Mouse (Mus musculus) liver, embryonic 13.5 days (tissue): ENCODE data around the gene Gm9045. TPM values are rescaled to one million over a fixed set of nuclear protein-coding genes. Genes with fewer than 3 reads are reported as not detected.
A peak's percentile ranks its signal among the peaks of the same experiment; 100 is the strongest.
"Not testable (repeated sequence)": the region's sequence is repeated elsewhere in the genome, so short reads cannot be mapped to it uniquely, and the experiment has no call there.

Experiments
- ATAC-seq: fragments of 200-750 bp; cut with Nextera tagmentation; 2 replicates; pipeline ENCODE4 v1.8.0; 2017; ENCODE audit warnings: low read depth, mild to moderate bottlenecking, moderate number of reproducible peaks, moderate library complexity
- DNase-seq: peaks from one replicate; pipeline ENCODE4 v3.0.0; 2022
- H3K27ac ChIP-seq: fragments of 300-500 bp; sonication (generic); 2 replicates; pipeline ENCODE4 v1.5.1; 2015; ENCODE audit warnings: moderate library complexity, mild to moderate bottlenecking, inconsistent platforms
- H3K27me3 ChIP-seq: fragments of 300-500 bp; sonication (generic); 2 replicates; pipeline ENCODE4 v1.6.1; 2015; ENCODE audit warnings: mild to moderate bottlenecking, inconsistent platforms
- H3K36me3 ChIP-seq: fragments of 300-500 bp; sonication (generic); 2 replicates; pipeline ENCODE4 v1.6.1; 2015; ENCODE audit warnings: mild to moderate bottlenecking, inconsistent platforms
- H3K4me1 ChIP-seq: fragments of 300-500 bp; sonication (generic); replicated peaks from 2 replicates; pipeline ENCODE4 v1.6.1; 2015; ENCODE audit warnings: inconsistent platforms
- H3K4me2 ChIP-seq: fragments of 300-500 bp; sonication (generic); 2 replicates; pipeline ENCODE4 v1.6.1; 2015; ENCODE audit warnings: inconsistent platforms, mild to moderate bottlenecking, moderate library complexity
- H3K4me3 ChIP-seq: fragments of 300-500 bp; sonication (generic); replicated peaks from 2 replicates; pipeline ENCODE4 v1.5.1; 2015; ENCODE audit warnings: mild to moderate bottlenecking, inconsistent platforms
- H3K9ac ChIP-seq: fragments of 300-500 bp; sonication (generic); 2 replicates; pipeline ENCODE4 v1.6.1; 2015; ENCODE audit warnings: mild to moderate bottlenecking, inconsistent platforms
- H3K9me3 ChIP-seq: fragments of 300-500 bp; sonication (generic); replicated peaks from 2 replicates; pipeline ENCODE4 v1.6.1; 2016; ENCODE audit warnings: inconsistent platforms
- WGBS: fragments of 180-500 bp; shearing (Covaris S2); methylation state at CpG from one replicate; pipeline ENCODE4 v1.1.7; 2015; ENCODE audit not compliant: insufficient replicate concordance; 5-methylcytosine and 5-hydroxymethylcytosine counted together
- polyA plus RNA-seq: library from polyadenylated mRNA; unstranded; fragments of >200 nt; fragmentation: Nextera tagmentation; extraction: Ambion mirVana; gene quantifications from 2 replicates; pipeline ENCODE4 v1.2.1, GENCODE M21; 2015

Gene Gm9045
- polyA plus RNA-seq = 0.07 TPM in 1 of 2 replicates, not detected in the other

GRCm38 (mm10) chr10:118337731-118338130 lies at the start of gene Gm9045:
Gene Gm9045, minus strand, starts transcription at chr10:118337831.
- not testable (repeated sequence) for H3K4me3 ChIP-seq, H3K9me3 ChIP-seq, H3K9ac ChIP-seq, DNase-seq, H3K27me3 ChIP-seq, H3K4me1 ChIP-seq, H3K27ac ChIP-seq, ATAC-seq, H3K4me2 ChIP-seq, H3K36me3 ChIP-seq
- WGBS = no CpG with 5 or more reads among the region's 14 CpGs

- WGBS = 7% methylated on average over 10 of the region's 10 CpGs
- H3K36me3 ChIP-seq = no peaks in the 10 kb centered on the region
- ATAC-seq = peak; percentile 54; the same call in 1 of the 2 replicates
Measured at GRCm38 (mm10) chr10:118370443-118370842, 32.8 kb upstream of the Gm9045 start.

GRCm38 (mm10) chr10:118369518-118369917 lies 31.9 kb upstream of the Gm9045 start:
- no peaks in the 10 kb centered on the region for H3K27me3 ChIP-seq
- H3K9me3 ChIP-seq = no peaks in the 10 kb centered on the region
- no peak for DNase-seq
- no peaks in the 10 kb centered on the region for H3K36me3 ChIP-seq
- H3K4me1 ChIP-seq = no peaks in the 10 kb centered on the region
- no peak overlapping the region for H3K4me2 ChIP-seq
- 69% methylated on average over 9 of the region's 9 CpGs for WGBS
- ATAC-seq = no peak
- no peak overlapping the region for H3K4me3 ChIP-seq
- no peak overlapping the region for H3K9ac ChIP-seq
- H3K27ac ChIP-seq = no peak overlapping the region

More at GRCm38 (mm10) chr10:118370443-118370842, 32.8 kb upstream of the Gm9045 start:
- no peaks in the 10 kb centered on the region for H3K27me3 ChIP-seq
- 0 out of 2 replicates have a peak overlapping the region, but pooled peaks have one; percentile 18 for H3K4me2 ChIP-seq
- H3K4me1 ChIP-seq = no peaks in the 10 kb centered on the region
- no peaks in the 10 kb centered on the region for H3K9me3 ChIP-seq
- H3K4me3 ChIP-seq = no peak overlapping the region
- H3K27ac ChIP-seq = no peak overlapping the region
- peak; percentile 52 for DNase-seq
- no peak overlapping the region for H3K9ac ChIP-seq

GRCm38 (mm10) chr10:118354005-118354404 lies 16.4 kb upstream of the Gm9045 start, which contains the start of gene Gm9049:
Gene Gm9049, minus strand, starts transcription at chr10:118354105.
- WGBS = 29% methylated on average over 1 of the region's 11 CpGs
- DNase-seq, H3K9me3 ChIP-seq, H3K4me1 ChIP-seq, H3K4me3 ChIP-seq, H3K4me2 ChIP-seq, H3K27me3 ChIP-seq, H3K27ac ChIP-seq, H3K9ac ChIP-seq, H3K36me3 ChIP-seq, ATAC-seq: not testable (repeated sequence)

- ATAC-seq = not testable (repeated sequence)
Measured at GRCm38 (mm10) chr10:118348579-118348978, 10.9 kb upstream of the Gm9045 start, which contains the start of gene Gm9048. Gene Gm9048, minus strand, starts transcription at chr10:118348679.

GRCm38 (mm10) chr10:118343155-118343554 lies 5.5 kb upstream of the Gm9045 start, which contains the start of gene Gm9046:
Gene Gm9046, minus strand, starts transcription at chr10:118343255.
- not testable (repeated sequence) for H3K4me1 ChIP-seq, H3K27ac ChIP-seq, H3K9ac ChIP-seq, H3K9me3 ChIP-seq, H3K4me2 ChIP-seq, DNase-seq, H3K4me3 ChIP-seq, H3K36me3 ChIP-seq, H3K27me3 ChIP-seq, ATAC-seq
- no CpG with 5 or more reads among the region's 14 CpGs for WGBS

More at GRCm38 (mm10) chr10:118348579-118348978, 10.9 kb upstream of the Gm9045 start, which contains the start of gene Gm9048:
- not testable (repeated sequence) for H3K36me3 ChIP-seq, H3K4me3 ChIP-seq, H3K9me3 ChIP-seq, H3K9ac ChIP-seq, H3K27me3 ChIP-seq, DNase-seq, H3K4me1 ChIP-seq, H3K4me2 ChIP-seq, H3K27ac ChIP-seq
- 71% methylated on average over 1 of the region's 14 CpGs for WGBS

GRCm38 (mm10) chr10:118332308-118332707 lies 5.3 kb downstream of the Gm9045 start, which contains the start of gene Gm9044:
Gene Gm9044, minus strand, starts transcription at chr10:118332408.
- ATAC-seq, H3K4me2 ChIP-seq, H3K27ac ChIP-seq, H3K27me3 ChIP-seq, H3K4me1 ChIP-seq, H3K9me3 ChIP-seq, H3K36me3 ChIP-seq, H3K9ac ChIP-seq, DNase-seq, H3K4me3 ChIP-seq: not testable (repeated sequence)
- no CpG with 5 or more reads among the region's 14 CpGs for WGBS

- ATAC-seq, H3K27me3 ChIP-seq, H3K9me3 ChIP-seq, H3K4me1 ChIP-seq, H3K9ac ChIP-seq, DNase-seq, H3K4me3 ChIP-seq, H3K27ac ChIP-seq, H3K36me3 ChIP-seq, H3K4me2 ChIP-seq: not testable (repeated sequence)
- no CpG with 5 or more reads among the region's 11 CpGs for WGBS
Measured at GRCm38 (mm10) chr10:118326869-118327268, 10.8 kb downstream of the Gm9045 start, which contains the start of gene Gm9040. Gene Gm9040, minus strand, starts transcription at chr10:118326969.

- Histone ChIP-seq H3K4me2 (no peak overlapping the region), H3K27me3 (no peaks in the 10 kb centered on the region), H3K36me3 (no peaks in the 10 kb centered on the region), H3K4me3 (no peak overlapping the region), H3K9ac (no peak overlapping the region), H3K4me1 (no peaks in the 10 kb centered on the region), H3K27ac (no peak overlapping the region), H3K9me3 (no peaks in the 10 kb centered on the region)
- ATAC-seq = no peak
- DNase-seq = no peak
- 33% methylated on average over 8 of the region's 8 CpGs for WGBS
Measured at GRCm38 (mm10) chr10:118319024-118319423, 18.6 kb downstream of the Gm9045 start.

- not testable (repeated sequence) for H3K9me3 ChIP-seq, H3K27ac ChIP-seq, H3K36me3 ChIP-seq, H3K4me1 ChIP-seq, DNase-seq, H3K27me3 ChIP-seq, H3K4me3 ChIP-seq, H3K4me2 ChIP-seq, H3K9ac ChIP-seq, ATAC-seq
- 31% methylated on average over 2 of the region's 2 CpGs for WGBS
Measured at GRCm38 (mm10) chr10:118302133-118302532, 35.5 kb downstream of the Gm9045 start.

GRCm38 (mm10) chr10:118294938-118295337 lies 42.7 kb downstream of the Gm9045 start, which contains the start of gene Iltifb:
Gene Iltifb, minus strand, starts transcription at chr10:118295038.
- Histone ChIP-seq H3K4me1 (no peaks in the 10 kb centered on the region), H3K27ac (no peak within 1 kb of the TSS), H3K36me3 (no peaks in the 10 kb centered on the region), H3K4me3 (no peak within 1 kb of the TSS), H3K4me2 (no peak within 1 kb of the TSS), H3K9ac (no peak within 1 kb of the TSS), H3K9me3 (no peaks in the 10 kb centered on the region), H3K27me3 (no peaks in the 10 kb centered on the region)
- DNase-seq = no peak
- no peak for ATAC-seq
- 70% methylated on average over 6 of the region's 6 CpGs for WGBS
